Mouse (Mus musculus): ENCODE measurements around the gene Kif1b.

GRCm38 (mm10) chr4:149264895-149265294, 42.6 kb downstream of the Kif1b start:
- TF ChIP-seq POLR2A (IDR thresholded peaks at IDR 0.05; ENCODE audit: borderline replicate concordance, extremely low read depth, insufficient read depth, insufficient read length, poor library complexity, severe bottlenecking) (no peak), CTCF (IDR thresholded peaks at IDR 0.05; ENCODE audit: borderline replicate concordance, extremely low read depth, insufficient read depth, insufficient read length) (no peak)

Measured in brain, embryonic 14.5 days (tissue).